Mouse (Mus musculus): ENCODE results near the gene Cep57. TPM values are rescaled to one million over a fixed set of nuclear protein-coding genes. Genes with fewer than 3 reads are reported as not detected.
"Not testable (repeated sequence)": the region's sequence is repeated elsewhere in the genome, so short reads cannot be mapped to it uniquely, and the experiment has no call there.

Cep57 gene
- total RNA-seq, 2 experiments from 2014 or later, result 8.9 to 12.1 TPM

DNA sequence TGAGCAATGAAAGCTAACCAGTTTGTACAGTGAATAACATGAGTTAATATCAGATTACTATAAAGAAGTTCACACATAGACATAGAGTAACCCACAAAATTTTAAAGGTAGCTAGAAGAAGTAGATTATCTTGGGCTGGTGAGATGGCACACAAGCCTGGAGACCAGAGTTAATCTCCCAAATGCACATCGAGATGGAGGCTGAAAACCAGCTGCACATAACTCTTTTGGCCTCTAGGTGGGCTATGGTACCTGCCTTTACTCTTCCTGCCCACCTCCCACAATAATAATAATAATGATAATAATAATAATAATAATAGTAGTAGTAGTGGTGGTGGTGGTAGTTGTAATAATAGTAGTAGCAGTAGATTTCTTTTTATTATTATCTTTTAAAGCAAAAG lies 32.6 kb downstream of the Cep57 start:
- no peak for DNase-seq

DNA sequence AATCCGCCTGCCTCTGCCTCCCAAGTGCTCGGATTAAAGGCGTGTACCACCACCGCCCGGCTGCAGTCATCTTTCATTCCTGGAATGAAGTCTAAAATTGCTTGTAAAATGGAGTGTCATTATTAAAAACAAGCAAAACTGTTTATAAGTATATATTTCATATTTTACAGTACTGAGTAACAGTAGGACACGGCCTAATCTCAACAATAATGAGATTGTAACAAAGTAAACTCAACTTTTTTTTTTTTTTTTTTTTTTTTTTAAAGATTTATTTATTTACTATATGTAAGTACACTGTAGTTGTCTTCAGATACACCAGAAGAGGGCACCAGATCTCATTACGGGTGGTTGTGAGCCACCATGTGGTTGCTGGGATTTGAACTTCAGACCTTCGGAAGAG lies 36.0 kb downstream of the Cep57 start:
- DNase-seq, result not testable (repeated sequence)

DNA sequence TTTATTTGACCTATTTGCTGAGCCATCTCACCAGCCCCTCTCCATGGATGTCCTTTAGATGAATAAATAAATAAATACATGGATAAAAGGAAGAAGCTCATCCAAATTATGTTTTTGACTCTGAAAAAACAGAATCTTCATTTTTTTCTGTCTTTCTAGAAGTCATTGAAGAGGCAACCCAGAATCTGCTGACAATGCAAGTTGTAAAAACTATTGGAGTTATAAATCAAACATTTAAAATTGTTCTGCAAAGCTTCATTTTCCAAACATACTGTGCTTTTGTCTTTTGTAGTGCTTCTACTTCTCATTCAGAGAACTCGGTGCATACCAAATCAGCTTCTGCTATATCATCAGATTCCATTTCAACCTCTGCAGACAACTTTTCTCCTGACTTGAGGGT lies 44.9 kb downstream of the Cep57 start:
- no peak for DNase-seq

DNA sequence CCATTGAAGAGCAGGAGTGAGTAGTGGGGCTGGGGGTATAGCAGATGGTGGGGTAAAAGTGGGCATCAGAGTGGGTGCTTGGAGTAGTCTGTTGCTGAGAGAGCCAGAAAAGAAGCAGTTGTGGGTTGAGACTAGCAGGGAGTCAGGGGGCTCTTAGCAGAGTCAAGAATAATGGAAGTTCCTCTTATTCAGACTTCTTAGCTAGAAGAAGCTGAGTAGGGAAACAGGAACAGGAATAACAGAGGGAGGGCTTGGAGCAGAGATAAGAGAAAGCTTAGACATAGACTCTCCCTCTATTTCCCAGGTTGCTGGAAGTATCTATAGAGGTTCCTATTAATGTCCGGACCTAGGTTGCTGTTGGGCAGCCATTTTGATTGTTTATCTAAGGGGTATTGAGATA lies 52.2 kb downstream of the Cep57 start:
- DNase-seq, result no peak

DNA sequence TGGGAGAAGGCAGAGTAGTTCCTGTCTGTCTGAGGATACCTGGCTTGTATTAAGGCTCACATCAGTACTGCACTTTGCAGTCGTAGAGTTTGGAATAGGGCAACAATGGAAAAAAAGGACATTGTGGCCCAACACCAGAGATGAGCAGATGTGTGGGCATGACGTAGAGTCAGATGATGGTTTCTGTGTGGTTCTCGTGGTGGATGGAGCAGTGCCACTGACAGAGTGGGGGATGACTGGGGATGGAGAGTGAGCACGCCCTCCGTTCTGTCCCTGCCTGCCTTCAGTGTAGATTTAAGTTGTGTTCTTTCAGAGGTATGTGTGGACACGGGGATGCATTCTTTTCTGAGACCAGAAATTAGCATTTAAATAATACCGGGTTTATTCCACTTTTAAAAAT lies 60.3 kb downstream of the Cep57 start:
- no peak for DNase-seq

DNA sequence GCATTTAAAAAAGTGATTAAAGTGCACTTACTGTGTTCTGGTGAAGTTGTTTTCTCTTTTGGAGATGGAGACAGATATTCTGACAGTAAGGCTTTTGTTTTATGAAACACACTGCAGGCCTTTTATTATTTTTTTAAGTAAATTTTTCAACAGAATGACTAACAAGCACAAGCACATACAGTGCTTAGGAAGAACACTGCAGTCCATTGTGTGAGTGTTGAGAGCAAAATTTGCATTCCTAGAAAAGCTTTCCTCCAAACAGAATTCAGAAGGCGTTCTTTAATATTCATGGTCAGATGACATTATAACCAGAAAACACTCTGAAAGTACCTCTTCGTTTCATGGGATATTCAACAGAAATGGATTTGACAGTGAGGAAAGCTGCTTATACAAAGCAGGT lies 61.3 kb downstream of the Cep57 start:
- DNase-seq, result no peak

DNA sequence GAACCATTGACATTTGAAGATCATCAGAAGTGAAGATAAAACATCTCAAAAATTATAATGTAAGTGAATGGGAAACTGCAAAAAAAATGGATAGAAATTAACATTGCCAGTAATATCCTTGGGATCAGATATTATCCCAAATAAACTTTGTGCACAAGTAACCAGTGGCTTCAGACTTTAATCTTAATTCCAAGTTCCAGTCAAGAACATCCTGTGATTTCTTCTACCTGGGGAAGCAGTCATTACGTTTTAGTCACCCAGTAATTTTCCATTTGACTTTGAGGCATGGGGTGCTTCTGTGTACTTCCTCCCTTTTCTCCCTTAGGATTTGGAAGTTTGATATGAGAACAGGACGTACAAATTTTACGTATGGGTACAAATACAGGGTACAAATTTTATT lies 66.5 kb downstream of the Cep57 start:
- DNase-seq, result no peak

Other genes starting within 250 kb of the Cep57 start
- gene Mtmr2, start 78.7 kb downstream of the Cep57 start, total RNA-seq (2021), result 10 to 100 TPM; 29.0 to 31.5 TPM
- gene Fam76b, start 609 bp upstream of the Cep57 start, total RNA-seq (2021), result 10 to 100 TPM; 12.3 to 16.2 TPM